Mouse (Mus musculus): ENCODE measurements around the gene 1700047I17Rik2. TPM values are rescaled to one million over a fixed set of nuclear protein-coding genes. Genes with fewer than 3 reads are reported as not detected.
"Not testable (repeated sequence)": the region's sequence is repeated elsewhere in the genome, so short reads cannot be mapped to it uniquely, and the experiment has no call there.

The 1700047I17Rik2 gene
- not detected in 2 replicates for polyA plus RNA-seq (2014; fragmentation: Nextera tagmentation; extraction: Ambion mirVana)

DNA sequence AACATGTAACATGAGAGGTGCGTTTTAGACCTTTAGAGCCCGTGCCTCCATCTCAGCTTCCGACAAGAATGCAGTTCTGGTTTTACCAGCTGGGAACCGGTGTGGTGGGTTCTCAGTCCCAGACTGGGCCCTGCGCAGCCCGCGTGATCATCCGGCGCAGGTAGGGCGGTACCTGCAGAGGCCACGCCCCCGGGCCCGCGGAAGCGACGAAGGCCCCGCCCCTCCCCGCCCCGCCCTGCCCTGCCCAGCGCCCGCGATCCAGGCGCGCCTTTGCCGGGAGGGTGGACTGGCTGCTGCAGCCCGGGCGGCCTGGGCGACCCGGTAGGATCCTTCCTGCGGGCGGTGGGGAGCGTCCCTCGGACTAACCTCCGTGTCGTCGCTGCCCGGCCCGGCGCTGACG, at the start of gene 1700047I17Rik2:
Gene 1700047I17Rik2, plus strand, starts transcription at position 287 of the 400 bp plus-strand sequence.
- not testable (repeated sequence) for H3K4me1 ChIP-seq (ENCODE audit: control insufficient read depth, insufficient read depth, low read length); H3K4me3 ChIP-seq (ENCODE audit: low read depth, low read length); H3K27ac ChIP-seq (ENCODE audit: low read depth, low read length); H3K27me3 ChIP-seq (ENCODE audit: control insufficient read depth, insufficient read depth, low read length); H3K36me3 ChIP-seq (ENCODE audit: control insufficient read depth, insufficient read depth, low read length); H3K9ac ChIP-seq (ENCODE audit: low read length); DNase-seq (ENCODE audit: low spot score, missing footprints); H3K4me2 ChIP-seq; H3K9me3 ChIP-seq (ENCODE audit: control insufficient read depth, low read length)
- whole genome bisulfite sequencing = no CpG with 5 or more reads among the region's 40 CpGs
- ATAC-seq (ENCODE audit: low FRiP score) = peak; percentile 96

GRCm38 (mm10) chr12:55154559-55155448, 44.6 kb upstream of the 1700047I17Rik2 start, which contains the start of gene Srp54b:
TSS of gene Srp54b (plus strand) at chr12:55155104.
- H3K4me3 ChIP-seq (ENCODE audit: low read depth, low read length); H3K4me2 ChIP-seq; H3K27me3 ChIP-seq (ENCODE audit: control insufficient read depth, insufficient read depth, low read length); H3K4me1 ChIP-seq (ENCODE audit: control insufficient read depth, insufficient read depth, low read length); H3K9me3 ChIP-seq (ENCODE audit: control insufficient read depth, low read length); H3K36me3 ChIP-seq (ENCODE audit: control insufficient read depth, insufficient read depth, low read length); H3K9ac ChIP-seq (ENCODE audit: low read length); DNase-seq (ENCODE audit: low spot score, missing footprints); H3K27ac ChIP-seq (ENCODE audit: low read depth, low read length): not testable (repeated sequence)
- WGBS = no CpG with 5 or more reads among the region's 57 CpGs
- peak; percentile 99 for ATAC-seq (ENCODE audit: low FRiP score)

DNA sequence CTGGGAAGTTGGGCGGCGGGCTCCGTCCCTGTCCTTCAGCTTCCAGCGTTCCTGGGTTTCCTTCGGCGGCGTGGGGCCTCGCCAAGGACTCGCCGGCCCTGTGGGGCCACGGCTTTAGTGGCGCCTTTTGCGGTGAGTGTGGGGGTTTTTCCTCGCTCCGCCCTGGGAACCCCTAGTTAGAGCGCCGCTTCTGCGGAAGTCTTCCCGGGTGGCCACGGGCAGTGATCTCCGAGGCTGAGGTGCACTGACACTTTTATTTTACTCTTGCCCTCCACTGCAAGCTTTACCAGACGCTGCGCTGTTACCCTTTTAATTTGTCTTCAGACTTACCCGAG, 44.0 kb upstream of the 1700047I17Rik2 start:
- not testable (repeated sequence) for H3K36me3 ChIP-seq (ENCODE audit: control insufficient read depth, insufficient read depth, low read length); H3K4me2 ChIP-seq; H3K27ac ChIP-seq (ENCODE audit: low read depth, low read length); H3K4me3 ChIP-seq (ENCODE audit: low read depth, low read length); H3K9ac ChIP-seq (ENCODE audit: low read length); DNase-seq (ENCODE audit: low spot score, missing footprints); H3K4me1 ChIP-seq (ENCODE audit: control insufficient read depth, insufficient read depth, low read length); H3K9me3 ChIP-seq (ENCODE audit: control insufficient read depth, low read length); H3K27me3 ChIP-seq (ENCODE audit: control insufficient read depth, insufficient read depth, low read length)
- ATAC-seq (ENCODE audit: low FRiP score) = peak; percentile 60; the same call in 1 of the 2 replicates
- under 1% methylated on average over 8 of the region's 24 CpGs for WGBS

GRCm38 (mm10) chr12:55167034-55167557, 32.3 kb upstream of the 1700047I17Rik2 start:
- H3K9me3 ChIP-seq (ENCODE audit: control insufficient read depth, low read length); H3K4me2 ChIP-seq; H3K27ac ChIP-seq (ENCODE audit: low read depth, low read length); H3K9ac ChIP-seq (ENCODE audit: low read length); H3K4me1 ChIP-seq (ENCODE audit: control insufficient read depth, insufficient read depth, low read length); H3K27me3 ChIP-seq (ENCODE audit: control insufficient read depth, insufficient read depth, low read length); H3K4me3 ChIP-seq (ENCODE audit: low read depth, low read length); DNase-seq (ENCODE audit: low spot score, missing footprints); ATAC-seq (ENCODE audit: low FRiP score); H3K36me3 ChIP-seq (ENCODE audit: control insufficient read depth, insufficient read depth, low read length): not testable (repeated sequence)
- no CpG with 5 or more reads among the region's 7 CpGs for WGBS

DNA sequence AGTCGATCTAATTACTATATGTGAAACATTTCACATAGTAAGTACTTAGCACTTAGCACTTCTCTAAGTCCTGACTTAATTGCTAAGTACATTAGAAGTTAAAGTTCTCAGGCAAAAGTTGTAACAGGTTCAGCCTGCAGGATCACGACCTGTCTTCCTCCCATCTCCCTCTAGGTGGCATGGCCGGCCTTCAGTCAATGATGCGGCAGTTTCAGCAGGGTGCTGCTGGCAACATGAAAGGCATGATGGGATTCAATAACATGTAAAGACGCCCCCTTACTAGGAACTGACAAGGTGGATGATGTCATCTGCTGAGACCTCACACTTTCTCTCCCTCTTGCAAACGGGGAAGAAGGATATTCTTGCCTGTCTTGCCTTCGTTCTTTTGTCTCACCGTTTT, 11.7 kb upstream of the 1700047I17Rik2 start:
- ATAC-seq (ENCODE audit: low FRiP score); H3K4me3 ChIP-seq (ENCODE audit: low read depth, low read length); DNase-seq (ENCODE audit: low spot score, missing footprints); H3K27ac ChIP-seq (ENCODE audit: low read depth, low read length); H3K9ac ChIP-seq (ENCODE audit: low read length); H3K9me3 ChIP-seq (ENCODE audit: control insufficient read depth, low read length); H3K4me2 ChIP-seq; H3K4me1 ChIP-seq (ENCODE audit: control insufficient read depth, insufficient read depth, low read length); H3K36me3 ChIP-seq (ENCODE audit: control insufficient read depth, insufficient read depth, low read length); H3K27me3 ChIP-seq (ENCODE audit: control insufficient read depth, insufficient read depth, low read length): not testable (repeated sequence)
- no CpG with 5 or more reads among the region's 8 CpGs for WGBS

DNA sequence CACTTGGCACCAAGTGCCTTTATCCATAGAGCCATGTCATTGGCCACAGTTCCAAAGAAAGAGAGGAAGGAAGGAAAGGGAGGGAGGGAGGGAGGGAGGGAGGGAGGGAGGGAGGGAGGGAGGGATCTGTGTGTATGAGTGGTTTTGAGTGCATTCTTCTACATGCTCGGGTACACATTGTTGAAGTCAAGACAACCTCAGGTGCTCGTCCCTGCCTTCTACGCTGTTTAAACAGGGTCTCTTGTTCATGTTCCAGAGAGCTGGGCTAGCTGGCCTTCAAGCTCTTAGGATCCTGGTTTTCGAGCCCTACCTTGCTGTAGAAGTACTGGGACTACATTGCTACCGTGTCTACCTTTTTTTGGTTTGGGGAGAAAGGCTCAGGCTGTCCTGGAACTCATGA, 10.3 kb upstream of the 1700047I17Rik2 start:
- not testable (repeated sequence) for H3K27ac ChIP-seq (ENCODE audit: low read depth, low read length); H3K36me3 ChIP-seq (ENCODE audit: control insufficient read depth, insufficient read depth, low read length); H3K9ac ChIP-seq (ENCODE audit: low read length); H3K4me3 ChIP-seq (ENCODE audit: low read depth, low read length); DNase-seq (ENCODE audit: low spot score, missing footprints); ATAC-seq (ENCODE audit: low FRiP score); H3K27me3 ChIP-seq (ENCODE audit: control insufficient read depth, insufficient read depth, low read length); H3K4me2 ChIP-seq; H3K4me1 ChIP-seq (ENCODE audit: control insufficient read depth, insufficient read depth, low read length); H3K9me3 ChIP-seq (ENCODE audit: control insufficient read depth, low read length)
- WGBS = no CpG with 5 or more reads among the region's 5 CpGs

DNA sequence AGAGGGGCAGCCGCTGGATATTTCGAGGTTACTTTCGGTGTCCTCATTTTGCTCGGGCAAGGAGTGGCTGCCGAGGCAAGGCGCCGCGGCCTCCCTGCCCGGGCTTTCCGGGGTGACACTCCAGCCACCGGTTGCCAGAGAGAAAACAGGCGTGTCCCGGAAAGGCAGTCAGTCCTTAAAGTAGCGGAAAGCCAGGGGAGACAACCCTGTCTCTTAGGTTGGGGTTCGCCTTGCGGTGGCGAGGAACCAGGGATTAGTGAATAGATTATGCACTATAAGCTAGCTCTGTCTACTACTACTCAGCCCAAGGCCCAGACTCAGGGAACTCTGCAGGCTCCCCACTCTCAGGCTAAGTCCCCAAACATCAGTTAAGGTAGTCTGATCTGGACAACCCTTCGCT, 407 bp downstream of the 1700047I17Rik2 start:
- peak; percentile 65 for ATAC-seq (ENCODE audit: low FRiP score)
- not testable (repeated sequence) for DNase-seq (ENCODE audit: low spot score, missing footprints); H3K9ac ChIP-seq (ENCODE audit: low read length); H3K27ac ChIP-seq (ENCODE audit: low read depth, low read length); H3K27me3 ChIP-seq (ENCODE audit: control insufficient read depth, insufficient read depth, low read length); H3K36me3 ChIP-seq (ENCODE audit: control insufficient read depth, insufficient read depth, low read length); H3K4me3 ChIP-seq (ENCODE audit: low read depth, low read length); H3K4me1 ChIP-seq (ENCODE audit: control insufficient read depth, insufficient read depth, low read length); H3K4me2 ChIP-seq; H3K9me3 ChIP-seq (ENCODE audit: control insufficient read depth, low read length)
- WGBS = no CpG with 5 or more reads among the region's 18 CpGs

GRCm38 (mm10) chr12:55212944-55213343, 13.6 kb downstream of the 1700047I17Rik2 start:
- not testable (repeated sequence) for DNase-seq (ENCODE audit: low spot score, missing footprints); H3K27me3 ChIP-seq (ENCODE audit: control insufficient read depth, insufficient read depth, low read length); ATAC-seq (ENCODE audit: low FRiP score); H3K9me3 ChIP-seq (ENCODE audit: control insufficient read depth, low read length); H3K36me3 ChIP-seq (ENCODE audit: control insufficient read depth, insufficient read depth, low read length); H3K9ac ChIP-seq (ENCODE audit: low read length); H3K27ac ChIP-seq (ENCODE audit: low read depth, low read length); H3K4me1 ChIP-seq (ENCODE audit: control insufficient read depth, insufficient read depth, low read length); H3K4me3 ChIP-seq (ENCODE audit: low read depth, low read length); H3K4me2 ChIP-seq
- no CpG with 5 or more reads among the region's 6 CpGs for WGBS

Data from midbrain, embryonic 11.5 days (tissue).